Mouse (Mus musculus): ENCODE measurements around the gene Emc9.

GRCm38 (mm10) chr14:55567496-55567895 lies 17.6 kb downstream of the Emc9 start:
- TF ChIP-seq CTCF (IDR thresholded peaks at IDR 0.05; ENCODE audit: low read depth) (no peak), EP300 (IDR thresholded peaks at IDR 0.05; ENCODE audit: low read depth) (no peak)
